Mouse (Mus musculus) sigmoid colon, adult 10 weeks (tissue): ENCODE results near the gene Spata32. TPM values are rescaled to one million over a fixed set of nuclear protein-coding genes. Genes with fewer than 3 reads are reported as not detected.

ENCODE experiments used
- polyA plus RNA-seq: library from polyadenylated mRNA; stranded (reverse); fragments of 350-450 nt; fragmentation: Illumina TruSeq; extraction: RNeasy Lipid Tissue Mini Kit (QIAGEN cat#74804); gene quantifications from one replicate; pipeline ENCODE4 v1.2.3, GENCODE M21; 2014; ENCODE audit warnings: low read depth, low replicate concordance

Gene Spata32
- polyA plus RNA-seq: not detected

GRCm38 (mm10) chr11:103217790-103218516, at the start of gene Spata32:
Gene Spata32 (minus strand): TSS chr11:103218432.

GRCm38 (mm10) chr11:103267346-103268219, 49.4 kb upstream of the Spata32 start, which contains the start of gene Map3k14:
Gene Map3k14 (minus strand): TSS chr11:103267472.

GRCm38 (mm10) chr11:103208458-103208857, 9.8 kb downstream of the Spata32 start, which contains the start of gene 1700023F06Rik:
Gene 1700023F06Rik (minus strand): TSS chr11:103208558.

GRCm38 (mm10) chr11:103170494-103171285, 47.5 kb downstream of the Spata32 start, which contains the start of gene Fmnl1:
Gene Fmnl1 (plus strand): TSS chr11:103171107.

Other genes with a start within 250 kb of the Spata32 start
- gene Nmt1, start 190.2 kb downstream of the Spata32 start, polyA plus RNA-seq: 9.1 TPM
- gene Dcakd, start 190.1 kb downstream of the Spata32 start, polyA plus RNA-seq: 5.0 TPM
- not detected for gene Plcd3, start 116.8 kb downstream of the Spata32 start, polyA plus RNA-seq
- gene Acbd4, start 116.8 kb downstream of the Spata32 start, polyA plus RNA-seq: 2.9 TPM
- 38.3 TPM for gene Hexim1, start 102.2 kb downstream of the Spata32 start, polyA plus RNA-seq
- gene Hexim2, start 86.0 kb downstream of the Spata32 start, polyA plus RNA-seq: 0.38 TPM
- 0.41 TPM for gene Fmnl1, start 47.3 kb downstream of the Spata32 start, polyA plus RNA-seq
- gene 1700023F06Rik, start 9.9 kb downstream of the Spata32 start, polyA plus RNA-seq: not detected
- 0.13 TPM for gene Map3k14, start 49.0 kb upstream of the Spata32 start, polyA plus RNA-seq
- 2.7 TPM for gene Arhgap27, start 145.3 kb upstream of the Spata32 start, polyA plus RNA-seq
- gene Plekhm1, start 194.3 kb upstream of the Spata32 start, polyA plus RNA-seq: 2.6 TPM